Mouse (Mus musculus) urinary bladder, postnatal 14 days (tissue): ENCODE data around the gene Adcy7.

Source experiments
- DNase-seq: peaks from one replicate; pipeline ENCODE4 v3.0.0; 2021; ENCODE audit warnings: low spot score

Adcy7 gene

DNA sequence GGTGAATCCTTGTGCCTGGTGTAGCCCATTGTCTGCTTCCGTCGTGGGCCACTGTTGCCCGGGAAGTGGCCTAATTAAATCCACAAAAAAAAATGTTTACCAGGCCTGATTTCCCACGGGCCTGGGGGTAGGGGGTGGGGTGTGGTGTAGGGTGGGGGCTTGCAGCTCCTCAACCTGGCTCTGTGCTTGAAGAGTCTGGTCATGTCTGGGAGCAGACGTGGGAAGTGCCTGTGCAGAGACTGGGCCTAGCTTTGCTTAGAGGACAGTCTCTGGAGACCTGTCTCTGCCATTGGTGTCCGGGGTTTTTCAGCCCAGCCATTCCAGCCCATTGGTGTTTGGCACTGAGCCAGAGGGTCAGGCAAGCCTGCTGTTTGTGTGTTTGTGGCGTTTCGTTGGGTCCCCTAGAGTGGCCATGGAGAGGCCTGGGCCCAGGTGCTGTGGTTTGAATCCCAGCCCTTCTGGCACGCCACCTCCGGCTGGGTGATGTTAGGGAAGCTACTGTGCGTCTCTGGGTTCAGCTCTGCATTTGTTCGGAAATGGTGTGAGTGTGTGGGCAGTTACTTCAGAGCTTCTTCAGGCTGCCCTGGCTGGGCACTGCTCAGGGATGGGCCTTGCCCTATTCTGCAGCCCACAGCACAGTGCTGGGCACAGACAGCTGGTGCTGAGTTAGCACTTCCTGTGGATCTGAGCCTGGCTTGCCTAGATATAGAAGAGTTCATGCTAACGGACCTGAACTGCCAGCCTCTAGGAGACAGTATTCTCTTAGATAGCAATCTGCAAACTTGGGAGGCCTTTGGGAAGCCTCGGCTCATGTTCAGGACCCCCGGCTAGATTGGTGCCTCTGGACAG lies 29.6 kb downstream of the Adcy7 start:
- DNase-seq = no peak

DNA sequence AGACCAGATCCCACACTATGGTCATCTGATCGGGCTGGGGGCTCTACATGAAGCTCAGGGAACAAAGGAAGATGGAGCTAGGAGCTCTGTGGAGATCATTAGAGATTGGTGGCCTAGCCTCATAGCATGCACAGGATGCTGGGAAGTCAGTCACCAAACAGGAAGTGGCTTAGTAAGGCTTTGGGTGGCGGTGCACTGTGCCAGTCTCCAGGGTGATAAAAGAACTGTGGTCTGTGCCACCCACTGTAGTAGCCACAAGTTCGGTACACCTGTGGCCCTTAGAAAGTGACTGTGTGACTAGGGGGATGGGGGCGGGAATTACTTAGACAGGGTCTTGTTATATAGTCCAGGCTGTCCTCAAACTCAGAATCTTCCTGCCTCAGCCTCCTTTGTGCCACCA lies 33.6 kb downstream of the Adcy7 start:
- no peak for DNase-seq

DNA sequence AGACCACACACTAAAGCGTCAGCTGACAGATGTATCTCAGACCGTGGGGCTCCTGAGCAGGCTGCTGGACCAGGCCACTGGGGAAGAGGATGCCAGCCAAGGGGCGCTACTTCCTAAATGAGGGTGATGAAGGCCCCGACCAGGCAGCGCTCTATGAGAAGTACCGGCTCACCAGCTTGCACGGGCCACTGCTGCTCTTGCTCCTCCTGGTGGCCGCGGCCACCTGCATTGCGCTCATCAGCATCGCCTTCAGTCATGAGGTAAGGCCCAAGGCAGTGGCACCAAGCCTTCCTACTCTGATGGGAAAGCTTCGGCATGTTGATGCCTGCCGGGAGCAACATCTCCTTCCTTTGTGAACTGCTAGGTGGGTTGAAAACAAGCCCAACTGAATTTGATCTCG lies 34.3 kb downstream of the Adcy7 start:
- no peak for DNase-seq

DNA sequence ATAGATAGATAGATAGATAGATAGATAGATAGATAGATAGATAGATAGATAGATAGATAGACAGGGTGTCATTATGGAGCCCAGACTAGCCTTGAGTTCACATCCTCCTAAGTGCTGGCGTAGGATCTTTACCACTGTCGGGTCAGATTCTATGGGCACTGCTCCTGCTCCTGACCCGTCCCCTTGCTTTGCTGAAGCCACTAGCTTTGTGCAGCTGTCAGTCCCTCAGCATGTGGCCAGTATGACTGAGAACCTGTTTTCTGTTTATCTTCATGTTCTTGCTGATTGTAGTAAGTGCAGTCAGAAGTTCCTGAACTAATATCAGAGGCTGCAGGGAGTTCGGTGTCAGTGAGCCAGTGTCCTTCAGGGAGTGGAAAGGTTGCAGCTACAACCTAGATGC lies 35.5 kb downstream of the Adcy7 start:
- DNase-seq = no peak

DNA sequence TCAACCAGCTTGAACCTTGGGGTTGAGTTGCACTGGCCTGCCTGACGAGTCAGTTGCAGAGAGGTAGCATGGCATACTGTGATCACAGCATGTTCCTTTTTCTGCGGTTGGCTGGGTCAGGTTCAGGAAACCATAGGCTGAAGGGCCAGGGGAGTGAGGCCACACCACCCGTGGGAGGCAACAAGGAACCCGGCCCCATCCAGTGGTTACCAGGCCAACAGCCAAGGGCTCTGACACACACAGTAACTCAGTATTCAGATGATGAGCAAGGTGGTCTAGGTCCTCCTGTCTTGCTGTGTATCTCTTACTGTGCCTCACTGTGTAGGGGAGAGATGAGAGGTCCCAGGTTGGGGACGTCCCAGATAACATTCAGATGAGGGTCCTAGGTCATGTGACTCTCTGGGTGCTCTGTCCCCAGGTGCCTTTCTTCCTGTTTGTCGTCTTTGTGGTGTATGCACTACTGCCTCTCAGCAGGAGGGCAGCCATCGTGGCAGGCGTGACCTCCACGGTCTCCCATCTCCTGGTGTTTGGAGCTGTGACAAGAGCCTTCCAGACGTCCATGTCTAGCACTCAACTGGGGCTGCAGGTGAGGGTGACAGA lies 37.2 kb downstream of the Adcy7 start:
- DNase-seq = no peak

DNA sequence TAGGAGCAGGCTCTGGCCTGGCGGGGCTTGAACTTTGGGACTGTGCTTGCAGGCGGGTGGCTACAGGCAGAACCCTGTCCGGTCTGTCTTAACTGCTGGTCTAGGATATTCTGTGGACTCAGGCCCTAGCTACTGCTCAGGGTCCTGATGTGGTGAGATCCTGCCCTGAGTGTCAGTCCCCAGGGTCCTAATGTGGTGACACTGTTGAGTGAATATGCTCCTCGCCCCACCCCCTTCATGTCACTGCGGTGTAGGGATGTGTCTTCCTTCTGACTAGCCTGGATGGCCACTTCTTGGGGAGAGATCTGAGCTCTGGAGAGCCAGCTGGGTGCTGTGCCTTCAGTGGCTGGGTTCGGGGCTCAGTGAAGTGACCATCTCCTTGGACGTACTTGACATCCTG lies 37.7 kb downstream of the Adcy7 start:
- DNase-seq = no peak

DNA sequence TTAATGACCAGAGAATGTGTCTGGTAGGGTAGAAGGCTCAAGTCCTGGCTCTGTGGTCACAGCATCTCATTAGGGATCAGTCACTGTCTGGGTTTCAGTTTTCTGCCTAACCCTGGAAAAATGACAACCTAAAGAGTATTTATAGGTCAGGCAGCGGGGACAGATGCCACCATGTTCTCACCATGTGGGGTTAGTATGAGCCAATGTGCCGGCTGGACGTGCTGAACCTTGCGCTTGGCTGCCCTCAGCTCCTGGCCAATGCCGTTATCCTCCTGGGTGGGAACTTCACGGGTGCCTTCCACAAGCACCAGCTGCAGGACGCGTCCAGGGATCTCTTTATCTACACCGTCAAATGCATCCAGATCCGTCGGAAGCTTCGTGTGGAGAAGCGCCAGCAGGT lies 38.1 kb downstream of the Adcy7 start:
- DNase-seq = no peak

DNA sequence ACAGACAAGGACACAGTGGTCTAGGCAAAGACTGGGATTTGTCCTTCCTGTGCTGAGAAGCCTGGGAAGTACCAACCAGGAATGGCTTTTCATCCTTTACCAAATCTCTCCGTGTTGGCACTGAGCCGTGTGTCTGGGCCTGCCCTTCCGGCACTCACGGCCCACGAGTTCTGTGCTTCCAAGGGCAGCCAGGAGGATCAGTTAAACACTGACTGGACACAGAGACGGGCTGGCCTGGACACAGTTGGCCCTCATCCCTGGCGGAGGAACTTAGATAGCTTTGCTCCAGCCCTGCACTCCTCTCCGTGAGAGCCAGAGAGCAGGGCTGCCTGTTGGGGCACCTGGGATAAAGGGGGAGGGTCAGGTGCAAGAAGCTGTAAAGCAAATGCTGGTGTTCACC lies 40.8 kb downstream of the Adcy7 start:
- peak; percentile 68 for DNase-seq

DNA sequence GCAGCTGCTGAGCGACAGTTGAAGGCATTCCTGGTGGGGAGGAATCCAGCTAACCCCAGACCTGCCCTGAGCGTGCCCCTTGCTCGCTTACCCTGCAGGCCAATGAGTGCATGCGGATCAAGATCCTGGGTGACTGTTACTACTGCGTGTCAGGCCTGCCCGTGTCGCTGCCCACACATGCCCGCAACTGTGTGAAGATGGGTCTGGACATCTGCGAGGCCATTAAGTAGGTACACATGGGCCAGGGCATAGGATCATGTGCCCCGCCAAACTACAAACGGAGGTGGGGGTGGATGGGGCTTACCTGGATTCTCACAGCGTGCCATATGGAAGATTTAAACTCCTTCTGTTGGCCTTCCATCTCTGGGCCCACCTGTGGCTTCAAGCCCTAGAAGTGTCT lies 41.8 kb downstream of the Adcy7 start:
- DNase-seq = no peak

DNA sequence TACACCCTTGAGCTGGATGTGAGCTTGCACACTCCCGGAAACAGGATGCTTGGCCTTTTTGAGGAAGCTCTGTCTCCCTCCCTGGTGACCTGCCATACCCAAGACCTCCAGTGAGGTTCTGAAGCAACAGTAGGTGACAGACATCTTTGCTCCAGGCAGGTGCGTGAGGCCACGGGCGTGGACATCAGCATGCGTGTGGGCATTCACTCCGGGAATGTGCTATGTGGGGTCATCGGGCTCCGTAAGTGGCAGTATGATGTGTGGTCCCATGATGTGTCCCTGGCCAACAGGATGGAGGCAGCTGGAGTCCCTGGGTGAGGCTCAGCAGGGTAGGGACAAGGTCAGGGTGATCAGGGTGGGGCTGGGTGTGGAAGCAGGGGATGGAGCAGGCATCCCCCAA lies 43.1 kb downstream of the Adcy7 start:
- DNase-seq = no peak

DNA sequence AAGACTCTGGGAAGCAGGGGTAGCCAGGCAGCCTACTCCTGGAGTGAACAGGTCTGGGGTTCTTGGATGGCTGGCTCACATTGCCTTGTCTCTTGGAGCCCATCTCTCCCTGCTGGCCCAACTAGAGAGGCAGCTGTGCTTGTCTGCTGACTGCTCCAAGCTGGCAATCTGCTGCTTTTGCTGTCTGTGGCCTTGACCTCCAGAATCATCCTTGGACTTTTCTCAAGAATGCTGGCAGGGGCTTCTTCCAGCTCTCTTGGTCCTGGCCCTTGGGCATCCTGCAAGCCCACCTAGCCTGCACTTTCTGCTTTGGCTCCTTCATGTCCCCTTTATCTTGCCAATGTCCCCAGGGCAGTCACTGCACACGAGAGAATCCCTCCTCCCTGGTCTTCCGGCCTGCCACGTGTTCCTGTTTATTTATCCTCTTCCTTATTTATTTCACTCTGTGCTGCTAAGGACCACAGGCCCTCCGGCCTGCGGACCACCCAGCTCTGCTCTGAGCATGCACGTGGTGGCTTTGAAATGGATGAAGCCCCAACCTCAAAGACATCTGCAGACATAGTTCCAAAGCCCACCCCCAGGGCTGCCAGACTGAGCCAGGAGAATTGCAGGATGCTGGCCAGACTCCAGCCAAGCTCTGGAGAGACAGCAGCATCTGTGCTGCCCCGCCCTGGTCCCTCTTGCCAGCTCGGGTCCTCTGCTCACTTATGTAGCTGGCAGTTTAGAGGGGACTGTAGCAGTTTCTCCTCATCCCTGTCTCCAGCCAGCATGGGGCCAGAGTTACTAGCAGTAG lies 44.1 kb downstream of the Adcy7 start:
- peak; percentile 72 for DNase-seq

DNA sequence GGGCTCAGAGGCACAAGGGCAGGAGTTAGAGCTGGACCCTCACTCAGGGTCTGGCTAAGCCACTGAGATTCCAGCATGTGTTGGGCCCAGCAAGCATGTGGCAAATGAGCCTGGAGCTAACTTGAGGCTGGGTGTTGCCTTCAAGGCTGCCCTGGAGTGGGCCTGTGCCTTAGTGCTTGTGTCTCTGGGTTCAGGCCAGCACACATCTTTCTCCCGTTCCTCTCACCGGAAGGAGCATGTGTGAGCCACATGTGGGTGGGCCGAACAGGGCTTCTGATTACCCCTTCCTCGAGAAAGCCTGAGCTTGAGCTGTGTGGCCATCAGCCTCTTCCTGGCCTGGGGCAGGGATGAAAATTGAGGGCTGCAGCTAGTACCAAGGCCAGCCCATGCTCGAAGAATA lies 45.1 kb downstream of the Adcy7 start:
- DNase-seq = no peak

DNA sequence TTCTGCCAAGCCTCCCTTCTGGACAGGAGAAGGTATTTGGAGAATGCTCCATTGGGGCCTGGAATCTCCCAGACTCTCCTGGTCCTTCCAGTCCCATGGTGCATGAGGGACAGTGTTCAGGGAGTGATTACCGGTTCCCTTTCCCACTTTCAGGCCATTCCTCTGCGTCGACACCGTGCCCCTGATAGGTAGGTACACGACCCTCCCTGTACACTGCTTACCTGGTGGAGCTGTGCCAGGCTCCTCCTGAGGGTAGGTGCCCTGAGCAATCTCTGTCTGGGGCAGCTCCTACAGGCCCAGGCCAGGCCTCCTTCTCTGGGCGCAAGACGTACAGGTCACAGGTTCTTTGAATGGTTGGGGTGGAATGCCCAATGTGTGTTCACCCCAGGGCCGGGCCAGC lies 45.9 kb downstream of the Adcy7 start:
- no peak for DNase-seq

DNA sequence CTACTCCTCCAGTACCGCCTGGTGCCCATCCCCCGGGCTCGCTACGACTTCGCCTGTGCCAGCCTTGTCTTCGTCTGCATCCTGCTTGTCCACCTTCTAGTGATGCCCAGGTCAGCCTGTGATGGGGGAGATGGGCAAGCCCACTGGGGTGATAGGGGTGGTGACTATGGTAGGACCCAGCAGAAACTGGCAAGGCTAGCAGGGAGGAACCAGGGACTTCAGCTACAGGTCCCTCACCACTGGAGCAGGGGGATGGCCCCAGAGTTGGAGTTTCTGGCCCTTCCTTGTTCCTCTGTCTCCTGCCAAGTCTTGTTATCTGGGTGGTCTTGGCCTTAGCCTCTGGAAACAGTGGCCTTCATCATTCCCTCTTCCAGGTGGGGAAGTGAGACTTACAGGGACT lies 47.9 kb downstream of the Adcy7 start:
- no peak for DNase-seq

DNA sequence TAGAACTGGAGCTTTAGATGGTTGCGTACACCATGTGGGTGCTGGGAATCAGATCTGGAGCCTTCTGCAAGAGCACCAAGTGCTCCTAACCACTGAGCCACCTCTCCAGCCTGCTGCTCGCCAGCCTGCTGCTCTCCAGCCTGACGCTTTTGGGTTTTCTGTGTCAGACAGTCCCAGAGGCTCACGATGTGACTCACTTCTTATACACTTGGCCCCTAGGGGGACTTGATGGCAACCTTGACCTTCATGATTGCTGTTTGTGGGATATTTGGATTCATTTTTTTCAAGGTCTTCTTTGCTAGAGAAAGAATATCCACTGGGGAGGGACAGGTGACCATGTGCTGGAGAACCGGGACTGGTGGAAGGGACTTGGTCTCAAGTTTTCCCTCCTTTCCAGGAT lies 49.2 kb downstream of the Adcy7 start:
- no peak for DNase-seq

DNA sequence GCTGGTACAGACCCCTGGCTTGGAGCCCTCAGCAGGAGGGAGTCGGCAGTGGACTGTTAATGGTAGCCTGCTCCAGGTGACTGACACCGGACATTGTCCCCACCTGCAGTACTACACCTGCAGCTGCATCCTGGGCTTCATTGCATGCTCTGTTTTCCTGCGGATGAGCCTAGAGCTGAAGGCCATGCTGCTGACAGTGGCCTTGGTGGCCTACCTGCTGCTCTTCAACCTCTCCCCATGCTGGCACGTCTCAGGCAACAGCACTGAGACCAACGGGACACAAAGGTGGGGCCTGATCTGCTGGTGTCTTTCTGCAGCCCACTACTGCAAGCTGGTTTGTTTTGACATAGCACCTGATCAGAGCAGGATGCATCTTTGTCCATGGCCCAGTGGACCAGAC lies 51.3 kb downstream of the Adcy7 start:
- DNase-seq = no peak

DNA sequence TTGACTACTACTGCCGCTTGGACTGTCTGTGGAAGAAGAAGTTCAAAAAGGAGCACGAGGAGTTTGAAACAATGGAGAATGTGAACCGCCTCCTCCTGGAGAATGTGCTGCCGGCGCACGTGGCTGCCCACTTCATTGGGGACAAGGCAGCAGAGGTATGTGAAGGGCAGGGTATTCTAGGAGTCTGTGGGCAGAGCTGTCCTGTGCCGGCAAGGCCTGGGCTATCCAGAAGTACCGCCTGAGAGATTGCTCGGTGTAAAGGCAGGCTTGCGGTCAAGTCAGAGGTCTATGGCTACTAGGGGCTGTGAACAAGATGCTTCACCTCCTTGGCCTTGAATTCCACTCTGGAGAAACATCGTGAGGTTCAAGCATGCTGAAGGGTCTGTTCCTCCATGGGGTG lies 52.6 kb downstream of the Adcy7 start:
- DNase-seq = no peak

DNA sequence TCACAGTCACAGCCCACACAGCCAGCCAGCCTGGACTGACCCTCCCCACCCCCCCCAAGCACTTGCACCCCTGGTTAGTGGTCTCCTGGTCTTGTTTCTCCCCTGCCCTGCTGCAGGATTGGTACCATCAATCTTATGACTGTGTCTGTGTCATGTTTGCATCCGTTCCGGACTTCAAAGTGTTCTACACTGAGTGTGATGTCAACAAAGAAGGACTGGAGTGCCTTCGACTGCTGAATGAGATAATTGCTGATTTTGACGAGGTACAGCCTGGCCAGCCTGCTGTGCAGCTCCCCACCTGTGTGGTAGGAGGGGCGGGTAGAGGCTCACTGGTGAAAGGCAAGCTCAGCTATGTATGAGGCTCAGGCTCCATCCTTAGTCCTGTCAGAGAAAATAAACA lies 53.0 kb downstream of the Adcy7 start:
- DNase-seq = no peak

DNA sequence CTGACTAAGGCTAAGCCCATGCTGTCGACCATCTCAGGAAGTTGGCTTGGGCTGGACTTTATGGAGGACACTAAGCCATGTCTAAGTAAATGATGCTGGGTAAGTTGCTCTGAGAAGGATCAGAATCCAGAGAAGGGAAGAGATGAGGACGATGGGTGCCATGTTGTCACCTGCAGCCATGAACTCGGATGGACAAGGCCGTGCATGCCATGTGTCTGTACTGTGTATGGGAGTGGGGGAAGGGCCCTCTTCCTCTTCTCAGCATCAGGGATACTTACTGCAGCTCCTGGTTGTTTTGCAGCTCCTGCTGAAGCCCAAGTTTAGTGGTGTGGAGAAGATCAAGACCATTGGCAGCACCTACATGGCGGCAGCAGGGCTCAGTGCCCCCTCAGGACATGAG lies 53.6 kb downstream of the Adcy7 start:
- no peak for DNase-seq

DNA sequence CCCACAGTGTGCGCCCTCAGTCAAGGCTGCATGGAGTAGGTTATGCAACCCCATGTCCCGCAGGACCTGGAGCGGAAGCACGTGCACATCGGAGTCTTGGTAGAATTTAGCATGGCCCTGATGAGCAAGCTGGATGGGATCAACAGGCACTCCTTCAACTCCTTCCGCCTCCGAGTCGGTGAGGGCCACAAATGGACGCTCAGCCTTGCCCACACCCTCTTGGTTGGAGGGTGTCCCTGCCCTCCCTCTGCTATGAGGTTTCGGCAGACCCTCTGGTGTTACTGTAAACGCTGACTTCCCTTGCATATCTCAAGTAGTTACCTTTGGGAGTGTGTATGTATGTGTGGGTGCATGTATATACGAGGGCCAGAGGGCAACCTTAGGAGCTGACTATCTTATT lies 54.1 kb downstream of the Adcy7 start:
- DNase-seq = no peak

DNA sequence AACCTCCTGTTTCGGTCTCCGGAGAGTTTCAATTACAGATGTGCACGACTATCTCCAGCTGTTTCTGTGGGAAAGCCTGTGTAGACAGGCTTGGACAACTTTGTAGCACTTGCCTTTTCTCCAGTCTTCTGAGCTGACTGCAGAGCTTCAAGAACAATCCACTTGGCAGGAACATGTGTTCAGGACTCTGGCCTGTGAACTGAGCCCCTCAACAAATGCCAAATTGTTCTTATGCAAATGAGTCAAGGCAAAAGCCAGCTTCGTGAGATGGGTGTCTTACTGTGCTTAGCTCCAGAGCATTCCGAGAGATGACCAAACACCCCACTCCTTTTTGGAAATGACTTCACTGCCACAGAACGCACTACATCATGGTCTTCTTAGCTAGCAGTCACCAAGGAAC lies 56.5 kb downstream of the Adcy7 start:
- no peak for DNase-seq

DNA sequence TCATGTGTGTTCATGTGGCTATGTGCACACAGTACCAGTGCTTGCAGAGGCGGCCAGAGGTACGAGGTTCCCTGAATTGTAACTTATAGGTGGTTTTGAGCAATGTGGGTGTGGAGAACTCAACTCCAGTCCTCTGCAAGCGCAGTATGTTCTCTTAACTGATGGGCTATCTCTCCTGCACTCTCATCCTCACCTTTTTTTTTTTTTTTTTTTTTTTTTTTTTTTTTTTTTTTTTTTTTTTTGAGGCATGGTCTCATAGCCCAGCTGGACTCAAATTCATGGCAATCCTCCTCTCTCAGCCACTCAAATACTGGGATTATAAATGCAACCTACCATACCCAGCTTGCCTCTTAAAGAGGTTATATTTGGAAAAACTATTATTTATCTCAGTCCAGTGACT lies 58.6 kb downstream of the Adcy7 start:
- no peak for DNase-seq

DNA sequence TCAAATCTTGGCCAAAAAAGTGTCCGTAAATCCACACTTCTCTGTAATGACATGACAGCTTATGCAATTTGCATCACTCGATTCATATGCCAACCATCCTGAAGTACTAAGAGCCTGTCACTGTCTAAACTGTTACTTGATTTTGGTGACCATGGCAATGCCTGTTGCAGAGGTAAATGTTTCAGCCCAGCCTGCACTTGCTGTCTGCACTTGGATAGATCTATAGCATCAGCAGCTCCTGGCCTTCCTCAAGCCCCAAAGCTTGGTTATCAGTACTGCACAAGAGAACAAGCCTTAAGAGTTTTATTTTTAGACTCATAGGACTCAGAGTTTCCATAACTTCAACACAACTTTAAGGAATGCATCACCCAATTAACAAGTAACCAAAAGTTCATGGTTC lies 62.2 kb downstream of the Adcy7 start:
- DNase-seq = no peak
